Mouse (Mus musculus) embryonic fibroblast, embryonic 13.5 days (primary cell): Measurements from ENCODE around the gene Msx3. TPM values are rescaled to one million over a fixed set of nuclear protein-coding genes. Genes with fewer than 3 reads are reported as not detected.
A peak's percentile ranks its signal among the peaks of the same experiment; 100 is the strongest.

Experiments
- H3K27ac ChIP-seq: 2 replicates; pipeline ENCODE4 v1.5.1; 2012; ENCODE audit warnings: low read length, control low read depth, inconsistent platforms; ENCODE audit not compliant: insufficient read depth
- H3K4me1 ChIP-seq: 2 replicates; pipeline ENCODE4 v1.6.1; 2011; ENCODE audit warnings: low read length; ENCODE audit not compliant: control insufficient read depth, insufficient read depth
- H3K4me3 ChIP-seq: 2 replicates; pipeline ENCODE4 v1.5.1; 2011; ENCODE audit warnings: mild to moderate bottlenecking, control low read depth, low read length; ENCODE audit not compliant: insufficient read depth
- CTCF ChIP-seq: IDR thresholded peaks from 2 replicates; pipeline ENCODE4 v1.5.1; 2011; ENCODE audit warnings: mild to moderate bottlenecking, control low read depth, low read length, moderate library complexity, borderline replicate concordance; ENCODE audit not compliant: insufficient read depth
- POLR2A ChIP-seq: IDR thresholded peaks from 2 replicates; pipeline ENCODE4 v1.6.1; 2011; ENCODE audit warnings: low read depth, mild to moderate bottlenecking, control low read depth, low read length, moderate library complexity
- polyA plus RNA-seq: library from polyadenylated mRNA; stranded (reverse); fragments of >200 nt; gene quantifications from 2 replicates; pipeline ENCODE4 v1.2.4, GENCODE M21; 2011; ENCODE audit warnings: low read depth; ENCODE audit not compliant: missing spikeins, insufficient read length

The Msx3 gene
- polyA plus RNA-seq, 1 experiment, result not detected

GRCm38 (mm10) chr7:140080503-140081156, 31.7 kb upstream of the Msx3 start:
- TF ChIP-seq POLR2A (no peak), CTCF (no peak)
- no peaks in the 10 kb centered on the region for H3K4me1 ChIP-seq
- peak overlapping the region; percentile 14; the same call in 1 of the 2 replicates for H3K4me3 ChIP-seq
- no peak overlapping the region for H3K27ac ChIP-seq

GRCm38 (mm10) chr7:140078711-140079110, 29.8 kb upstream of the Msx3 start:
- peak; percentile 68 for TF ChIP-seq CTCF
- TF ChIP-seq POLR2A, result no peak

GRCm38 (mm10) chr7:140077698-140078097, 28.8 kb upstream of the Msx3 start:
- TF ChIP-seq CTCF (no peak), POLR2A (no peak)
- no peaks in the 10 kb centered on the region for H3K4me1 ChIP-seq
- no peak overlapping the region for H3K27ac ChIP-seq
- no peak overlapping the region for H3K4me3 ChIP-seq

More at GRCm38 (mm10) chr7:140078711-140079110, 29.8 kb upstream of the Msx3 start:
- Histone ChIP-seq H3K27ac (no peak overlapping the region), H3K4me3 (no peak overlapping the region), H3K4me1 (no peaks in the 10 kb centered on the region)

GRCm38 (mm10) chr7:140070042-140070711, 21.3 kb upstream of the Msx3 start:
- no peak; the same call in 1 of the 2 replicates for TF ChIP-seq POLR2A
- no peak for TF ChIP-seq CTCF
- no peak overlapping the region for H3K4me3 ChIP-seq
- H3K4me1 ChIP-seq, result no peaks in the 10 kb centered on the region
- no peak overlapping the region for H3K27ac ChIP-seq

GRCm38 (mm10) chr7:140067397-140067796, 18.5 kb upstream of the Msx3 start:
- Histone ChIP-seq H3K4me3 (no peak overlapping the region), H3K27ac (no peak overlapping the region), H3K4me1 (no peaks in the 10 kb centered on the region)
- no peak for TF ChIP-seq POLR2A
- no peak for TF ChIP-seq CTCF

- TF ChIP-seq POLR2A, result no peak
- 0 out of 2 replicates have a peak, but pooled peaks have one; percentile 23 for TF ChIP-seq CTCF
- H3K4me1 ChIP-seq, result no peaks in the 10 kb centered on the region
- H3K4me3 ChIP-seq, result no peak overlapping the region
- no peak overlapping the region for H3K27ac ChIP-seq
Measured at GRCm38 (mm10) chr7:140063092-140063491, 14.2 kb upstream of the Msx3 start.

GRCm38 (mm10) chr7:140062307-140062706, 13.4 kb upstream of the Msx3 start:
- TF ChIP-seq POLR2A (no peak), CTCF (0 out of 2 replicates have a peak, but pooled peaks have one; percentile 2)
- no peaks in the 10 kb centered on the region for H3K4me1 ChIP-seq
- H3K4me3 ChIP-seq, result no peak overlapping the region
- no peak overlapping the region for H3K27ac ChIP-seq

- H3K4me3 ChIP-seq, result no peak overlapping the region
- TF ChIP-seq CTCF (no peak), POLR2A (no peak)
- H3K27ac ChIP-seq, result no peak overlapping the region
- no peaks in the 10 kb centered on the region for H3K4me1 ChIP-seq
Measured at GRCm38 (mm10) chr7:140061832-140062130, 12.9 kb upstream of the Msx3 start.

GRCm38 (mm10) chr7:140060936-140061831, 12.3 kb upstream of the Msx3 start:
- H3K4me3 ChIP-seq, result peak overlapping the region; percentile 17; the same call in 1 of the 2 replicates
- H3K27ac ChIP-seq, result no peak overlapping the region
- TF ChIP-seq CTCF (no peak), POLR2A (no peak)
- H3K4me1 ChIP-seq, result no peaks in the 10 kb centered on the region
